Mouse (Mus musculus): ENCODE data around the gene Alk.
A peak's percentile ranks its signal among the peaks of the same experiment; 100 is the strongest.

Gene Alk

DNA sequence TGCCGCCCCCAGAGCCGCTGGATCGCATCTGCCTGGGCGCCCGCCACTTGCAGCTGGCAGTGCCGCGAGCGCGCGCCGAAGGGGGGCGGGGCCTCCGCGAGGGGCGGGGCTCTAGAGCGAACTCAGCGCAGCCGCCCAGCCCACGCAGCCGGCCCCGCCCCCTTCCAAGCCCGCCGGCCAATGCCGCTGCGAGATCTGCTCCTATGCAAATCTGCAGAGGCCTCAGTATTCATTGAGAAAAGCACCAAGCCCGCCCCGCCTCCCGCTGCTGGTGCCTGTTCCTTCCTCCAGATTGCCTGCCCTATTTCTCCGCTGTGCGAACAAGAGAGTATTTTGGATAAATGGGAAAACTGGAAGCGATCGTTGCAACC, at the start of gene Alk:
TSS of gene Alk (minus strand) at position 18 of the 371 bp plus-strand sequence.
- peak; percentile 81 to 86 for DNase-seq

DNA sequence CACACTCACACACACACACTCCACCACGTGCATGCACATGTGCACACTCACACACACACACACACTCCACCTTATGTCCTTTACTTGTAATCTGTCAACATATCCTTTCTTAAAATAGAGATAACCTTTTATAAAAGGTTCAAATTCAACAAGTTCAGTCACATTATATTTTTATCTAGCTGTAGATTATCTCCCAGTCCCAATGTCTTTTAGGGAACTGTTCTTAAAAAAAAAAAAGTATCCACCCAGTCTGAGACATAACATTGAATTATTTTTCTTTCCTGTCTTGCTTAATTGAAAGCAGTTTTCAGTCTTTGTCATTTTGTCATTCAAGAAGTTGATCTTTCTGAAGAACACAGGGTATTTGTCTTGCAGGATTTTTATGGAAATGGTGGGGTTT, 48.4 kb upstream of the Alk start:
- no peak for DNase-seq

DNA sequence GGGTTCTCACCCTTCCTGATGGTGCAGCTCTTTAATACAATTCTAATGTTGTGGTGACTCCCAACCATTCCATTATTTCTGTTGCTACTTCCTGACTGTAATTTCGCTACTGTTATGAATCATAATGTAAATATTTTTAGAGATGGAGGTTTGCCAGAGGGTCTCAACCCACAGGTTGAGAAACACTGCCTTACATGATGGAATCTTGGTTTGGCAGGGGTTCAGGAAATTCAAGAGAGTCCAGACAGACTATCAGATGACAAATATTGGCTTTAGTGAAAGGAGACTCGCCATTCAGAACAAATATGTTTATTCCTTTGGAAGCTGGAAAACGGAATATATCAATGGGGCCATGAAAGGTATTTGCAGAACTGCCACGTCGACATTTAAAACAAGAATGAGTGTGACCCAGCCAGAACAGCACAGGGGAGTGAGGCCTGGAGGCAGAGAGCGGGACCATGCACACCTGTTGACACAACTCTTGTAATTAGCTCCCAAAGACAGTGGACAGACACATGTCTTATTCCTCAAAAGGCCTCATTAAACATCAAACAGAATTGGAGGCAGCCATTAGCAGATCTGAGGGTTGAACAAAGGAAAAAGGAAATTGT, 44.3 kb upstream of the Alk start:
- DNase-seq, result no peak

DNA sequence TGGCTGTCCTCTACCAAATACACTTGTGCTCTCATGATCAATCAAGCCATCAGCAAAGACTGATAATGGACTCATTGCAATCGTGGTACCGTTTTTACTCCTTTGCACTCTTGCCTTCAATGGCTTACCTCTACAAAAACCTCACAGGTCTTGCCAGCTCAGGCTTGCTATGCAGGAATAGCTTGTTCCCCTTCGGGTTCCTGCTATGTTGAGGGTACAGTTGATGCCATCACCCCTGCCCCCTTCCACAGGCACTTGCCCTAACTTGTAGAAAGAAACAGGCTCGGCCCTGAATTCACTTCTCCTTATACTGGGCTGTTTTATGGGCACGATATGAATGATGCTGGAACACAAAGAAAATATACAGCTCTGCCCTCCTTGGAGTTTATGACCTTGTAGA, 41.7 kb upstream of the Alk start:
- no peak for DNase-seq

GRCm38 (mm10) chr17:72640095-72640494, 35.7 kb upstream of the Alk start:
- DNase-seq, result no peak

- no peak for DNase-seq
Measured at GRCm38 (mm10) chr17:72639400-72639799, 35.0 kb upstream of the Alk start.

DNA sequence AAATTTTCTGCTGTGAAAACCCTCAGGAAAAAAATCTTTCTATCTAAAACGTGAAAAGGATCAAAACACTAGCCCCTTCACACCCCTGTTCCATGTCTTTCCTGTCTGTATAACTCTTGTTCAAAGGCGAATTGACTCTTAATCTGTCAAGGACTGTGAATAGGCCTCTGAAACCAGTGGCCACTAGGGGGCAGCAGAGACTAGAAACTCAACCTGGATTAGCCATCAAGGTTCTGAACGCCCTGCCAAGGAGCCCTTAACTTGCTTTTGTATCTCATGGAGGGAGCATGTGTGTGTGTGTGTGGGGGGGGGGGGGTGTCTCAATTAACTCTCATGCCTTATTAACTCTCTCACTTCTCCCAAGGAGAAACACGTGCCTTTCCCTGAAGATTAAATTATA, 1.8 kb upstream of the Alk start:
- peak; percentile 56 to 80 for DNase-seq

- DNase-seq, result peak in 1 of 2 experiments; percentile 4
Measured at GRCm38 (mm10) chr17:72603886-72604609, 379 bp downstream of the Alk start.

DNA sequence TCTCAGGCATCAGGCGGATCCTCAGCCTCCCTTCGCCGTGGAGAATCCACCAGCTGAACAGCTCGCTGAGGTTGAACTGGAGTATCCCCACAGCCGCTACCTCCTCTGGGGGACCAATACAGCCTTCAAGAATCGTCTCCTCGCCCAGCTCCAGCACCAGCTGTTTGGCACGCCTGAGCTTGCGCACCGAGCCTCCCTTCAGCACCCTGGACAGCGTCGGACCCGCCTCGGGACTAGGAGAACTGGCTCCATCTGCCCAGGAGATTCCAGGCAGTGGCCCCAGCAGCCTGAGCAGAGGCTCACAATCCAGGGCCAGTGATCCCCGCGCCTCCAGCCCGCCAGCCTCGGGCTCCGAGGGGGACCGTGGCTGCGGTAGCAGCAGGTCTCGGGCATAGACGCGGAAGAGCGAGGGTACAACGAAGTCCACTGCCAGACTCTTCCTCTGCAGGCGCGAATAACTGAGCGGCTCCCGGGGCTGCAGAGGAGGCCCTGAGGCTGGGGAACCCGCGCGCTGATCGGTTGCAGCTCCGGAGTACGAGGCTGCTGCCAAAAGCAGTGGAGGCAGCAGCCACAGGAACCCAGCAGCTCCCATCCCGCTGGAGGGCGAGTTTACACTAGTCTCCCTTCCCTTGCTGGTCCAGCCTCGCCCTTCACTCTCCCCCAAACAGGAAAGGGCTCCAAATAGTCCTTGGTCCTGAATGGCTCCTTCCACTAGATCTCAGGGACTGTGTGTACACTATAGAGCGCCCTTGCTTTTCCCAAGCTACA, 1.1 kb downstream of the Alk start:
- peak; percentile 82 to 83 for DNase-seq

GRCm38 (mm10) chr17:72600806-72601205, 3.6 kb downstream of the Alk start:
- no peak for DNase-seq

GRCm38 (mm10) chr17:72587671-72588070, 16.8 kb downstream of the Alk start:
- DNase-seq, result no peak

- no peak for DNase-seq
Measured at GRCm38 (mm10) chr17:72580142-72580541, 24.3 kb downstream of the Alk start.

- DNase-seq, result no peak
Measured at GRCm38 (mm10) chr17:72579321-72579720, 25.1 kb downstream of the Alk start.

- DNase-seq, result no peak
Measured at GRCm38 (mm10) chr17:72571379-72571778, 33.0 kb downstream of the Alk start.

GRCm38 (mm10) chr17:72569491-72569890, 34.9 kb downstream of the Alk start:
- no peak for DNase-seq

DNA sequence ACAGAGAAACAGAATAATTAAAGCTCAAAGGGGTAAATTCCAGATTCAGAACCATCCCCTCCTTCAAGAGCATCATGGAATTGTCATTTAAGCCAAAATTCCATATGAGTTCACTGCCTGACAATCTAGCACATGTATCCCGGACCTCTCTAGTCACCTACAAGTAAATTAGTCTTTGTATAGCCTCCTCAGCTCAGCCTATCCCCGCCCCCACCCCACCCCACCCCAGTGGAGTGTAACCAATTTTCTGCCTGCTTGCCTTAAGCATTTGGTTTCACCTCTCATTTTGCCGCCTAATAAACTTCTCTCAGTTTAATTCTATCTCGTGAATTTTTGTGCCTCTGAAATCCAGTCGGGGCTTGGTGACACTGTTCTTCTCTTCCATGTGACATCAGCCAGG, 41.0 kb downstream of the Alk start:
- DNase-seq, result no peak

- DNase-seq, result no peak
Measured at GRCm38 (mm10) chr17:72561471-72561870, 43.0 kb downstream of the Alk start.

- no peak for DNase-seq
Measured at GRCm38 (mm10) chr17:72560771-72561170, 43.7 kb downstream of the Alk start.

DNA sequence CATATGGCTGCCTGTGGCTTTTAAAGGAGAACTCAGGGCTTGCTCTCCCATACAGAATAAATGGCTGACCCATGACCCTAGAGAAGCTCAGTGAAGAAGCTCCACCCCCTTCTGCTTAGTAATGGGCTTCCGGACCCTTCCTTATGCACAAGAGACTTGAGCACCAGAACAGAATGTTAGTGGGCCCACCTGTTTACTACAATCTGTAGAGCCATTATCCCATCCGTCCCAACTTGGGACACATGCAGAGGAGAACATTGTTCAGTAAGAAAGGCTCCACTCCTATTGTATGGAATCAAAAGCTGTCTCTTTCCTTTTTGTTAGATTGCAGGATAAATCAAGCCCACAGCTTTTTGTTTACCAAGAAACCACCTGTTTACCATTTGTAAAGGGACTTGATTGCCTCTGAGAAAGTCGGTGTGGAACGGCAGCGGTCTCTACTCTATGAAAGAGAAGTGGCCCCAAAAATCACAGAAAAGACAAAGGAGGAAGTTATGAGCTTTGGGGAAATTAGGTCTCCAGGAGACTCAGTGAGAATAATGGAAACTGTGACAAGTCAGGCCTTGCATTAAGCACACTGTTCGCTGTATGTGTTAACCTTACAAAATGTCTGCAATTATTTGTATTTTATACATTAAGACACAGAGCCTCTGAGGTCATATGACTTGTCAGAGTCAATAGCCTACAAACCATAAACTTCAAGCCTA, 47.2 kb downstream of the Alk start:
- DNase-seq, result no peak

GRCm38 (mm10) chr17:72546274-72546673, 58.2 kb downstream of the Alk start:
- no peak for DNase-seq

DNA sequence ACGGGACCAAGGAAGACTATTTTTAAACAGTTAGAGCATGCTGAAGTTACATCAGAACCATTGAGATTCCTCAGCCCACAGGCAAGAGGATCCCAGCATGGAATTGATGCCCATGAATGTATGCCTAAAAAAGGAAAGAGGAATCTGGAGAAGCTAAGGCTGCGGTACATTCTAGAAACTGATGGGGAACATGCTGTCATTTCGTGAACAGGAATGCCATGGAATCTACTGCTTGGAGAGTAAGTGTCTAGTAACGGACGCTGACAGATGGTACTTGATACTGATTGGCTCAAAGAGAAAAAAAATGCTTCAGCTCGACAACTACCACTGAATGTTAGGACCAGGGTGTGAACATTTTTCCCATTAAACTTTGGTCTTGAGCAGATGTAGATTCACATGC, 69.1 kb downstream of the Alk start:
- DNase-seq, result no peak

DNA sequence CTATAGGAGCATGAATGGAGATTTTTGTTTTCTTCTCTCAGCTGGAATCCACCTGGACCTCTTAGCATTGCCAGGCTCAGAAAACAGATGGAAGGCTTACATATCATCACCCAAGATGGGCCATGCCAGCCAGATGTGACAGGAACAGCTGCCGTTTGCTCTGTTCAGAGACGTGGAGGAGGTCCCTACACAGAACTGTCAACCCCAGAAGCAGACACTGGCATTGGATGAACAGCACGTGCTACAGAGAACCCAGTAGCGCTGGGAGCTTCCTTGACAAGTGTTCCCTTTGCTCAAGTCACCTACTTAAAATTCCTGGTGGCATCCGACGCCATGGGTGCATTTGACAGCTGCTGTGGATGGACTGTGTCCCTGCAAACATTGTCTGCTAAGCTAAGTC, 72.2 kb downstream of the Alk start:
- no peak for DNase-seq

- no peak for DNase-seq
Measured at GRCm38 (mm10) chr17:72528481-72528880, 75.9 kb downstream of the Alk start.

Data from lung, postnatal 4 days (tissue).